Mouse (Mus musculus) midbrain, postnatal 0 days (tissue): ENCODE results near the gene Retreg3. TPM values are rescaled to one million over a fixed set of nuclear protein-coding genes. Genes with fewer than 3 reads are reported as not detected.
A peak's percentile ranks its signal among the peaks of the same experiment; 100 is the strongest.
"Not testable (repeated sequence)": the region's sequence is repeated elsewhere in the genome, so short reads cannot be mapped to it uniquely, and the experiment has no call there.

Experiments
- ATAC-seq: fragments of 200-750 bp; cut with Nextera tagmentation; 2 replicates; pipeline ENCODE4 v1.8.0; 2017; ENCODE audit warnings: moderate number of reproducible peaks, mild to moderate bottlenecking, moderate TSS enrichment, moderate library complexity; ENCODE audit not compliant: low FRiP score
- DNase-seq: peaks from one replicate; pipeline ENCODE4 v3.0.0-alpha.2; 2015; ENCODE audit warnings: low spot score
- H3K27ac ChIP-seq: fragments of 300-500 bp; sonication (generic); 2 replicates; pipeline ENCODE4 v1.5.1; 2014; ENCODE audit warnings: low read depth, mild to moderate bottlenecking, low read length, mixed read lengths
- H3K27me3 ChIP-seq: fragments of 300-500 bp; sonication (generic); 2 replicates; pipeline ENCODE4 v1.6.1; 2014; ENCODE audit warnings: low read length, control low read depth, mixed read lengths; ENCODE audit not compliant: insufficient read depth
- H3K36me3 ChIP-seq: fragments of 300-500 bp; sonication (generic); 2 replicates; pipeline ENCODE4 v1.6.1; 2014; ENCODE audit warnings: low read length, control low read depth, mixed read lengths; ENCODE audit not compliant: insufficient read depth
- H3K4me1 ChIP-seq: fragments of 300-500 bp; sonication (generic); 2 replicates; pipeline ENCODE4 v1.6.1; 2014; ENCODE audit warnings: mild to moderate bottlenecking, control low read depth, antibody characterized with exemption, low read length, mixed read lengths; ENCODE audit not compliant: insufficient read depth
- H3K4me2 ChIP-seq: fragments of 300-500 bp; sonication (generic); 2 replicates; pipeline ENCODE4 v1.6.1; 2014; ENCODE audit warnings: low read depth, mild to moderate bottlenecking, low read length, mixed read lengths; ENCODE audit not compliant: poor library complexity, severe bottlenecking
- H3K4me3 ChIP-seq: fragments of 300-500 bp; sonication (generic); 2 replicates; pipeline ENCODE4 v1.5.1; 2014; ENCODE audit warnings: low read depth, mild to moderate bottlenecking, low read length, moderate library complexity
- H3K9ac ChIP-seq: fragments of 300-500 bp; sonication (generic); replicated peaks from 2 replicates; pipeline ENCODE4 v1.6.1; 2014; ENCODE audit warnings: mild to moderate bottlenecking, low read length, moderate library complexity, mixed read lengths; ENCODE audit not compliant: poor library complexity, severe bottlenecking
- H3K9me3 ChIP-seq: fragments of 300-500 bp; sonication (generic); 2 replicates; pipeline ENCODE4 v1.6.1; 2016; ENCODE audit warnings: low read length, control low read depth
- CTCF ChIP-seq: IDR thresholded peaks from 2 replicates; pipeline ENCODE4 v1.5.1; 2016; ENCODE audit warnings: antibody characterized with exemption, mild to moderate bottlenecking
- WGBS: fragments of 180-500 bp; shearing (Covaris S2); extraction: QIAGEN DNeasy Blood & Tissue Kit; methylation state at CpG from one replicate; pipeline ENCODE4 v1.1.7; 2014; 5-methylcytosine and 5-hydroxymethylcytosine counted together
- polyA plus RNA-seq: library from polyadenylated mRNA; unstranded; fragments of >200 nt; fragmentation: Nextera tagmentation; extraction: Ambion mirVana; gene quantifications from 2 replicates; pipeline ENCODE4 v1.2.1, GENCODE M21; 2015
- total RNA-seq: library from RNA; depleted of rRNA; stranded (reverse); fragments of >200 nt; gene quantifications from 2 replicates; pipeline ENCODE4 v1.2.3, GENCODE M21; 2014

Retreg3 gene
- total and polyA plus RNA-seq, 2 experiments from 2014 or later: 24.8 to 54.9 TPM

DNA sequence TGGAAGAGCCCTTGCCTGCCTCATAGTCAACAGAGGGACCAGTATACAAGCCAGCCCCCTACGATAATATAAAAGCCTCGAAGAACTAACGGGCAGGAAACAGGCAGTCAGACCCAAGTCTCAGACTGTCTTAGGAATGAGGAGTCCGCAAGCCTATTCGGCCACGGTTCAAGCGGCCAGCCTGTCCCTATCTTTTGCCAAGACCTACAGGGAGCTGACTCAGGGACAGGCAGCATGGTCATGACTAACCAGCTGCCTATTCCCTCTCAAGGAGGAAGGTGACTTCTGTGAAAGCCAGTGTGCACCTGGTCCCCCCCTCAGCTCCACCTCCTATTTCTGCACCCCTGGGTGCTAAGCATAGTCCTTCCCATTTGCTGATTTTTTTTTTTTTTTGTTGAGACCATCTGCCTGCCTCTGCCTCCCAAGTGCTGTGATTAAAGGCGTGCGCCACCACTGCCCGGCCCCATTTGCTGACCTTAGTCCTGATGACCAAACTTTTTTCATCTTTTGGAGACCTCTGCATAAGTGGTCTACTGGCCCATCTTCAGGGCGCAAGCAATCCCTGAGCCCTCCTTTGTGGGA lies 9.4 kb upstream of the Retreg3 start:
- ATAC-seq: no peak
- Histone ChIP-seq H3K27ac (no peak overlapping the region), H3K27me3 (no peaks in the 10 kb centered on the region), H3K4me1 (no peaks in the 10 kb centered on the region), H3K9me3 (no peaks in the 10 kb centered on the region), H3K4me3 (no peak overlapping the region), H3K4me2 (no peak overlapping the region), H3K36me3 (peaks cover 9% of the 10 kb centered on the region), H3K9ac (no peak overlapping the region)
- no peak for TF ChIP-seq CTCF
- no peak for DNase-seq
- WGBS: 82% methylated on average over 11 of the region's 11 CpGs

DNA sequence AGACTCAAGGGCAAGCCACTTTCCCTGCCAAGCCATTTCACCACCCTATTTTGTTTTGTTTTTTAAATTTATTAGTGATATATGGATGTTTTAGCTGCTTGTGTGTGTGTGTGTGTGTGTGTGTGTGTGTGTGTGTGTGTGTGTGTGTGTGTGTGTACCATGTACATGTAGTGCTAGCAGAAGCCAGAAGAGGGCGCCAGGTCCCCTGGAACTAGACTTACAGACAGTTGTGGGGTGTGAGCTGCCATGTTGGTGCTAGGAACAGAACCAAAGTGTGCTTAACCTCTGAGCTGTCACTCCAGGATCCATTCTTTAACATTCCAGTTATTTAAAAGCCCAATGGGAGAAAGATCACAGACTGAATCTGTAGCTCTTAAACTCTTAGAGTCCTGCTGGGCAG lies 7.4 kb upstream of the Retreg3 start:
- 88% methylated on average over 1 of the region's 1 CpGs for whole genome bisulfite sequencing
- H3K9ac ChIP-seq: no peak overlapping the region
- DNase-seq: no peak

DNA sequence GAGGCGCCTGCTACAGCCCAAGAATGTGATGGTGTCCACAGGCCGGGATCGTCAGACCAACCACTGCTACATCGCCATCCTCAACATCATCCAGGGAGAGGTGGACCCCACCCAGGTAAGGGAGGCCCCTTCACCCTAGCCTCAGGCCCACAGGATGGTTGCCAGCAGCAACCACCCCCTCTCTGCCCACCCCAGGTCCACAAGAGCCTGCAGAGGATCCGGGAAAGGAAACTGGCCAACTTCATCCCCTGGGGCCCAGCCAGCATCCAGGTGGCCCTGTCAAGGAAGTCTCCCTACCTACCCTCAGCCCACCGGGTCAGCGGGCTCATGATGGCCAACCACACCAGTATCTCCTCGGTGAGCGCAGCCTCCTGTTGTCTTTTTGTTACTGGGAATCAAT lies 5.3 kb upstream of the Retreg3 start:
- H3K27me3 ChIP-seq, DNase-seq, H3K4me1 ChIP-seq, H3K9ac ChIP-seq, H3K4me3 ChIP-seq, H3K9me3 ChIP-seq, H3K27ac ChIP-seq, H3K4me2 ChIP-seq, ATAC-seq: not testable (repeated sequence)
- WGBS: 93% methylated on average over 6 of the region's 9 CpGs
- peaks cover 16% of the 10 kb centered on the region for H3K36me3 ChIP-seq

More for the DNA sequence above, 7.4 kb upstream of the Retreg3 start:
- Histone ChIP-seq H3K27me3 (no peaks in the 10 kb centered on the region), H3K36me3 (peaks cover 16% of the 10 kb centered on the region), H3K4me3 (no peak overlapping the region), H3K4me1 (no peaks in the 10 kb centered on the region), H3K27ac (no peak overlapping the region), H3K9me3 (no peaks in the 10 kb centered on the region), H3K4me2 (no peak overlapping the region)
- peak; percentile 34 for TF ChIP-seq CTCF
- ATAC-seq: no peak

DNA sequence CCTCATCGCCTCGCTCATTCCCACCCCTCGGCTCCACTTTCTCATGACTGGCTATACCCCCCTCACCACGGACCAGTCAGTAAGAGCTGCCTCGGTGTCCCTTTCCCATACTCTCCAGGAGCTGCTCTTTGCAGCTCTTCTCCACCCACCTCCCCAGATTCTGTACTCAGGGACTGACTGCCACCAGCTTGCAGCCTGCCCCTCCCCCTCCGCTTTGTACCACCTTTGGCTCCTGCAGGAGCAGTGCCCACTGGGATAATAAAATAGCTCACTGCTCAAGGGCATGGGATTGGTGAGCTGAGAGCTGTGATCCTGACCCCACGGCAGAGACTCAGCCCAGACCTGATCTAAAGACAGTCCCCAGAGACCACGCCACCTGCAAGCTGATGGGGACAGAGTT lies 4.8 kb upstream of the Retreg3 start:
- H3K27ac ChIP-seq, H3K9ac ChIP-seq, H3K27me3 ChIP-seq, H3K4me1 ChIP-seq, ATAC-seq, H3K4me2 ChIP-seq, H3K9me3 ChIP-seq, DNase-seq, H3K4me3 ChIP-seq: not testable (repeated sequence)
- WGBS: 98% methylated on average over 8 of the region's 8 CpGs
- peaks cover 16% of the 10 kb centered on the region for H3K36me3 ChIP-seq

DNA sequence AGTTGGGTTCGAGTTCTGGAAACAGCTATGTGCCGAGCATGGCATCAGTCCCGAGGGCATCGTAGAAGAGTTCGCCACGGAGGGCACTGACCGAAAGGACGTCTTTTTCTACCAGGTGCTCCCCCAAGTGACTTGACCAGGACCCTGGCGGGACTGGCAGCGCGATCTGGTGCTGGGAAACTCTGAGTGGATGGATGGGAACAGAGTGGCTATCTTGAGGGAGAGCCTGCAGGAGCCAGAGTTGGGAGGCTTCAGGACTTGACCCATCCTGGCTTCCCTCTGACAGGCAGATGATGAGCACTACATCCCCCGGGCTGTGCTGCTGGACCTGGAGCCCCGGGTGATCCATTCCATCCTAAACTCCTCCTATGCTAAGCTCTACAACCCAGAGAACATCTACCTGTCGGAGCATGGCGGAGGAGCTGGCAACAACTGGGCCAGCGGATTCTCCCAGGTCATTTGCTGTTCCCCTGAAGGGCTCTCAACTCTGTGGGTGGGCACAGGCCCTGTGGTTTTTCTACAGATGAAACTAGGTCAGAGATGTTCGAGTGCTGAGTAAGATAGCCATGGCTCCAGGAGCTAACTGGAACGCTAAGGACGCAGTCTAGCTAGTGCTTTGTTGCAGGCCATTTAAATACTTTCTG lies 974 bp upstream of the Retreg3 start:
- 19% methylated on average over 19 of the region's 19 CpGs for WGBS

DNA sequence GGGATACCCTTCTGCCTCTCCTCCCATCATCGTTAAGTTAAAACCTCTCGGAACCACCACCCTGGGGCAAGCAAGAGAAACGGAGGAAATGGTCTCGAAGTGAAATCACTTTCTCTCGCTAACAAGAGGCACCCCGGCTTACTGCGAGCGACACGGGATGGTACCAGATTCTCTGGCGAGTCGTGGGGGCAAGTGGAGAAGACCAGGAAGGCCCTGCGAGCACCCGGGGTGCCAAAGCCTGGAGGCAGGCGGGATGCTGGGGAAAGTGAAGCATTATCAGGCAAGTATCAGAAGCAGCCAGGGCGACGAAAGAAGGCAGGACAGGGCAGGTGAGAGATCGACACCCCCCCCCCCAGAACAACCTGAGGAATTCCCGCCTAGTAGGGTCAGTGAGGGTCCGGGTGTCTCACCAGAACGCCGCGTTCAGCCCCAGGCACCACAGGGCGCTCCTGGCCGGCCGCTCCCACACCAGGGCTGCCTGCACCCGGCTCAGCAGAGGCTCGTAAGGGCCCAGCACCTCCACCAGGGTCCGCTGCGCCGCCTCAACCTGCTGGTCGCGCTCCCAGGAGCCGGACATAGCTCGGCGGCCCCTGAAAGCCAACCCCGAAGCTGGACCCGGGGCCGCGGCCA lies 447 bp downstream of the Retreg3 start:
- peaks cover 15% of the 10 kb centered on the region; the same call in 1 of the 2 replicates for H3K4me1 ChIP-seq
- H3K27ac ChIP-seq: peak overlapping the region; percentile 91
- peak overlapping the region; percentile 85 for H3K9ac ChIP-seq
- DNase-seq: no peak
- under 1% methylated on average over 32 of the region's 39 CpGs for WGBS
- H3K4me2 ChIP-seq: peak overlapping the region; percentile 89
- TF ChIP-seq CTCF: peak; percentile 52
- no peaks in the 10 kb centered on the region for H3K9me3 ChIP-seq
- peak overlapping the region; percentile 75 for H3K4me3 ChIP-seq
- peaks cover 7% of the 10 kb centered on the region; the same call in 1 of the 2 replicates for H3K36me3 ChIP-seq
- peak; percentile 74 for ATAC-seq
- no peaks in the 10 kb centered on the region for H3K27me3 ChIP-seq

More for the DNA sequence above, 974 bp upstream of the Retreg3 start:
- DNase-seq (no peak), ATAC-seq (no peak; the same call in 1 of the 2 replicates)
- no peak for TF ChIP-seq CTCF
- H3K4me1 ChIP-seq: peaks cover 15% of the 10 kb centered on the region; the same call in 1 of the 2 replicates
- H3K4me2 ChIP-seq: peak overlapping the region; percentile 91
- peaks cover 7% of the 10 kb centered on the region for H3K36me3 ChIP-seq
- peak overlapping the region; percentile 76 for H3K9ac ChIP-seq
- H3K4me3 ChIP-seq: peak overlapping the region; percentile 75
- H3K9me3 ChIP-seq: no peaks in the 10 kb centered on the region
- no peaks in the 10 kb centered on the region for H3K27me3 ChIP-seq
- peak overlapping the region; percentile 75 for H3K27ac ChIP-seq
